Mouse (Mus musculus) kidney, adult 2 months (tissue): ENCODE measurements around the gene Usp1. TPM values are rescaled to one million over a fixed set of nuclear protein-coding genes. Genes with fewer than 3 reads are reported as not detected.

Experiments
- DNase-seq: peaks from one replicate; pipeline ENCODE4 v3.0.0; 2021
- H3K27ac ChIP-seq: fragments of 200-500 bp; 2 replicates; pipeline ENCODE4 v1.5.1; 2012; ENCODE audit warnings: low read depth, low read length, control low read depth, inconsistent platforms; ENCODE audit not compliant: insufficient read depth
- H3K27me3 ChIP-seq: fragments of 200-500 bp; replicated peaks from 2 replicates; pipeline ENCODE4 v1.6.1; 2012; ENCODE audit warnings: mild to moderate bottlenecking, moderate library complexity, low read length, inconsistent platforms; ENCODE audit not compliant: control insufficient read depth, insufficient read depth
- H3K36me3 ChIP-seq: fragments of 200-500 bp; 2 replicates; pipeline ENCODE4 v1.6.1; 2012; ENCODE audit warnings: mild to moderate bottlenecking, moderate library complexity, low read length, inconsistent platforms; ENCODE audit not compliant: control insufficient read depth, insufficient read depth
- H3K4me1 ChIP-seq: fragments of 200-500 bp; 2 replicates; pipeline ENCODE4 v1.6.1; 2011; ENCODE audit warnings: low read length; ENCODE audit not compliant: control insufficient read depth, insufficient read depth
- H3K4me3 ChIP-seq: fragments of 200-500 bp; 2 replicates; pipeline ENCODE4 v1.5.1; 2011; ENCODE audit warnings: mild to moderate bottlenecking, low read depth, low read length, control low read depth; ENCODE audit not compliant: insufficient read depth
- CTCF ChIP-seq: fragments of 200-500 bp; conservative IDR thresholded peaks from 2 replicates; pipeline ENCODE4 v1.5.1; 2011; ENCODE audit warnings: low read depth, mild to moderate bottlenecking, control low read depth, low read length, moderate library complexity, mixed read lengths; ENCODE audit not compliant: insufficient read depth, insufficient read length
- POLR2A ChIP-seq: fragments of 200-500 bp; IDR thresholded peaks from one replicate; pipeline ENCODE4 v1.6.1; 2011; ENCODE audit warnings: low read depth, low read length, control low read depth
- WGBS: fragments of 180-500 bp; shearing (Covaris S2); methylation state at CpG from one replicate; pipeline ENCODE4 v1.1.7; 2018; 5-methylcytosine and 5-hydroxymethylcytosine counted together
- polyA plus RNA-seq: library from polyadenylated mRNA; depleted of rRNA; stranded (reverse); fragments of >200 nt; gene quantifications from 2 replicates; pipeline ENCODE4 v1.2.3, GENCODE M21; 2012; rRNA removed

Gene Usp1
- 21.2 and 34.0 TPM in 2 replicates for polyA plus RNA-seq

DNA sequence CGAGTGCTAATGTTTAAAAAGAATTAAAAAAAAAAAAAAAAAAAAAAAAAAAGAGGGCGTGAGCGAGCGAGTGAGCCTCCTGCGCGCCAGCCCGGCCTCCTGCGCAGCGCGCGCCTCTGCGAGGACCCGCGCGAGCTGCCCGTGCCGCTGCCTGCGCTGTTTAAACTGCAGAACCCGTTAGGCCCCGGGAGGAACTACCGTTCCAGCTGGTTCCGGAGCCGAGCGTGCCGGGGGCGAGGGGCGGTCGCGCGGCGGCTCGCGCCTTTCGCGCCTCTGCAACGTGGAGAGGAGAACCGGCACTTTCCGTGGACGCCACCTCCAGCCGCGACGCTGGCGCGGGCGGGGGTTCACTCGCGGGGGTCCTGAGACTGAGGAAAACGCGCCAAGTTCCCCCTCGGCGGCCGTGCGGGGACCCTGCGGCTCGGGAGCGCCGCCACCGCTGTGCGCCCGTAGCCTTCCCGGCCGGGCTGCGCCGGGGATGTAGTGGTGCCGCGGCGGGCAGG is at the start of gene Usp1:
Gene Usp1, plus strand, starts transcription at position 243 of the 503 bp plus-strand sequence.
- under 1% methylated on average over 67 of the region's 67 CpGs for WGBS
- DNase-seq, result no peak
- H3K27me3 ChIP-seq, result no peaks in the 10 kb centered on the region
- TF ChIP-seq POLR2A, result no peak
- no peak for TF ChIP-seq CTCF
- peak within 1 kb of the TSS; percentile 95 for H3K4me3 ChIP-seq
- H3K36me3 ChIP-seq, result no peaks in the 10 kb centered on the region
- H3K4me1 ChIP-seq, result peaks cover 13% of the 10 kb centered on the region; the same call in 1 of the 2 replicates
- H3K27ac ChIP-seq, result peak within 1 kb of the TSS; percentile 99

DNA sequence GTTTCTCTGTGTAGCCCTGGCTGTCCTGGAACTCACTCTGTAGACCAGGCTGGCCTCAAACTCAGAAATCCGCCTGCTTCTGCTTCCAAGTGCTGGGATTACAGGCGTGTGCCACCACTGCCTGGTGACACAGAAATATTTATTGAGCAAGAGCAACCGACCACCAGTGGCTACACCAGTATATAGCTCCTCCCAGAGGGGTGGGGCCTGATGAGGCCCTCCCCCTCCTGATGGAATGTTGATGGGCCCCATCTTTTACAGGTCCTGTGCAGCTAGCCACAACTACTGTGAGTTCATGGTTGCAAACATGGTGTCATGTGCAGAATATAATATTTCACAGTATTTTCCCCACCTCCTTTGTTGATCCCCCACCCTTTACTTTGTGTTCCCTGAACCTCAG is 40.9 kb upstream of the Usp1 start:
- Histone ChIP-seq H3K36me3 (no peaks in the 10 kb centered on the region), H3K4me1 (no peaks in the 10 kb centered on the region), H3K27me3 (no peaks in the 10 kb centered on the region), H3K27ac (no peak overlapping the region), H3K4me3 (no peak overlapping the region)
- TF ChIP-seq POLR2A, result no peak
- TF ChIP-seq CTCF, result no peak
- no peak for DNase-seq
- 78% methylated on average over 3 of the region's 3 CpGs for WGBS

GRCm38 (mm10) chr4:98886377-98886776 is 37.2 kb upstream of the Usp1 start:
- H3K36me3 ChIP-seq, result no peaks in the 10 kb centered on the region
- TF ChIP-seq POLR2A, result no peak
- TF ChIP-seq CTCF, result no peak
- no peaks in the 10 kb centered on the region for H3K4me1 ChIP-seq
- no peak for DNase-seq
- no peak overlapping the region for H3K27ac ChIP-seq
- H3K4me3 ChIP-seq, result no peak overlapping the region
- WGBS, result 78% methylated on average over 4 of the region's 4 CpGs
- no peaks in the 10 kb centered on the region for H3K27me3 ChIP-seq

DNA sequence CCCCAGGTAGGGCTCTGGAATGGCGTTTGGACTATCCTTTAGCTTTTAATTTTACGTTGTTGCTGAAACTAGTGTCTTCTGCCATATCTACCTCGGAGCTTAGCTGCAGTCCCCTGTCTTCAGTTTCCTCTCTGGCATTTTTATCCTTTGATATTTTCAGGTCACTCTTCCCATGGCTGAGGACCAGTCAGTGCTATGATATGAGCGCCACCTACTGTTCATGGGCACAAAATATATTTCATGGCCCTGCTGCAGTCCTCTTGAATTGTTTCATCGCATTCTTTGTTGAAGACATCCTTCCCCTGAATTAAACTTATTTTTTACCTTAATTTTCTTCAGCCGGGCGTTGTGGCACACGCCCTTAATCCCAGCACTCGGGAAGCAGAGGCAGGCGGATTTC is 36.5 kb upstream of the Usp1 start:
- Histone ChIP-seq H3K36me3 (no peaks in the 10 kb centered on the region), H3K4me3 (no peak overlapping the region), H3K27ac (no peak overlapping the region), H3K27me3 (no peaks in the 10 kb centered on the region), H3K4me1 (no peaks in the 10 kb centered on the region)
- TF ChIP-seq CTCF, result peak; percentile 76
- no peak for TF ChIP-seq POLR2A
- 20% methylated on average over 10 of the region's 10 CpGs for WGBS
- DNase-seq, result peak; percentile 65

GRCm38 (mm10) chr4:98910246-98910645 is 13.4 kb upstream of the Usp1 start:
- TF ChIP-seq POLR2A, result no peak
- no peak for TF ChIP-seq CTCF
- Histone ChIP-seq H3K4me1 (no peaks in the 10 kb centered on the region), H3K4me3 (no peak overlapping the region), H3K27me3 (no peaks in the 10 kb centered on the region), H3K36me3 (no peaks in the 10 kb centered on the region), H3K27ac (no peak overlapping the region)
- 91% methylated on average over 5 of the region's 5 CpGs for WGBS
- DNase-seq, result no peak

GRCm38 (mm10) chr4:98917724-98918123 is 5.9 kb upstream of the Usp1 start:
- Histone ChIP-seq H3K4me3 (no peak overlapping the region), H3K36me3 (no peaks in the 10 kb centered on the region), H3K27ac (no peak overlapping the region), H3K27me3 (no peaks in the 10 kb centered on the region), H3K4me1 (0 out of 2 replicates have a peak, but pooled peaks cover 3% of the 10 kb centered on the region)
- TF ChIP-seq POLR2A, result no peak
- WGBS, result 72% methylated on average over 2 of the region's 2 CpGs
- no peak for DNase-seq

DNA sequence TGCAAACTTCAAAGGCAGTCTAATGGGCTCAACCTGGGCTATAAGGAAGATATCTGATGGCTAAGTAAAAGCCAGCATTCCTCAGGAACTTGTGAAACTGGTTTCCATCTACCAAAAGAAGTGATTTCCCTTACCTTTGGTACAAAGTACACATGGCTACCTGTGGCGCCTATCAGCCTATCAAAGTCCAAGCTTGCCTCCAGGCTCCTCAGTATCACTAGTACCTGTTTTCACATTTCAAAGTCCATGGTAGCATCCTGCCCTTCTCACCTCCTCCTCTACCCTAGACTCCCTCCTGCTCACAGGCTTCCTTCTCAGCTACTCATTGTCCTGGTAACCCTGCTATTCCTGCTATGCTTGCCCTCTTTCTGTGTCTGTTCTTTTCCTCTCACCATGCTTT is 5.4 kb upstream of the Usp1 start:
- Histone ChIP-seq H3K27me3 (no peaks in the 10 kb centered on the region), H3K4me1 (0 out of 2 replicates have a peak, but pooled peaks cover 3% of the 10 kb centered on the region), H3K27ac (no peak overlapping the region), H3K36me3 (no peaks in the 10 kb centered on the region), H3K4me3 (no peak overlapping the region)
- 70% methylated on average over 1 of the region's 1 CpGs for WGBS
- DNase-seq, result no peak
- TF ChIP-seq POLR2A (no peak), CTCF (no peak)
